Mouse (Mus musculus): ENCODE measurements around the gene Babam1.
A peak's percentile ranks its signal among the peaks of the same experiment; 100 is the strongest.

Gene Babam1

GRCm38 (mm10) chr8:71381971-71382961 is 14.4 kb upstream of the Babam1 start:
- DNase-seq = peak; percentile 95

GRCm38 (mm10) chr8:71383396-71383795 is 13.3 kb upstream of the Babam1 start:
- no peak for DNase-seq

GRCm38 (mm10) chr8:71383860-71384259 is 12.8 kb upstream of the Babam1 start:
- DNase-seq = no peak

GRCm38 (mm10) chr8:71385212-71385835 is 11.3 kb upstream of the Babam1 start:
- no peak for DNase-seq

- DNase-seq = no peak
These were observed 8.4 kb upstream of the Babam1 start for GRCm38 (mm10) chr8:71388267-71388666.

GRCm38 (mm10) chr8:71391696-71392095 is 5.0 kb upstream of the Babam1 start:
- no peak for DNase-seq

GRCm38 (mm10) chr8:71392391-71392790 is 4.3 kb upstream of the Babam1 start:
- DNase-seq = no peak

- peak; percentile 79 for DNase-seq
These were observed 3.8 kb upstream of the Babam1 start for GRCm38 (mm10) chr8:71392871-71393270.

GRCm38 (mm10) chr8:71394481-71394880 is 2.2 kb upstream of the Babam1 start:
- peak; percentile 11 for DNase-seq

- peak; percentile 16 for DNase-seq
These were observed 1.6 kb upstream of the Babam1 start for GRCm38 (mm10) chr8:71395071-71395470.

GRCm38 (mm10) chr8:71395629-71396028 is 1.0 kb upstream of the Babam1 start, which contains the start of gene Ushbp1:
Gene Ushbp1, minus strand, starts transcription at chr8:71395802.
- peak; percentile 67 for DNase-seq

- no peak for DNase-seq
These were observed 1.0 kb downstream of the Babam1 start for GRCm38 (mm10) chr8:71397701-71398100.

- DNase-seq = no peak
These were observed 4.2 kb downstream of the Babam1 start for GRCm38 (mm10) chr8:71400826-71401225.

- DNase-seq = no peak
These were observed 4.8 kb downstream of the Babam1 start for GRCm38 (mm10) chr8:71401454-71401853.

GRCm38 (mm10) chr8:71402446-71402964 is 5.8 kb downstream of the Babam1 start:
- DNase-seq = no peak

- no peak for DNase-seq
These were observed 6.6 kb downstream of the Babam1 start for GRCm38 (mm10) chr8:71403107-71403885.

GRCm38 (mm10) chr8:71404011-71404410 is 7.3 kb downstream of the Babam1 start:
- DNase-seq = no peak

GRCm38 (mm10) chr8:71404951-71405351 is 8.3 kb downstream of the Babam1 start:
- no peak for DNase-seq

GRCm38 (mm10) chr8:71405401-71406098 is 8.9 kb downstream of the Babam1 start, which contains the start of gene Ankle1:
Gene Ankle1, plus strand, starts transcription at chr8:71406010.
- peak; percentile 98 for DNase-seq

GRCm38 (mm10) chr8:71406099-71407015 is 9.7 kb downstream of the Babam1 start:
- peak; percentile 89 for DNase-seq

- no peak for DNase-seq
These were observed 10.8 kb downstream of the Babam1 start for GRCm38 (mm10) chr8:71407441-71407840.
